Mouse (Mus musculus): Measurements from ENCODE around the gene Olfr91.

DNA sequence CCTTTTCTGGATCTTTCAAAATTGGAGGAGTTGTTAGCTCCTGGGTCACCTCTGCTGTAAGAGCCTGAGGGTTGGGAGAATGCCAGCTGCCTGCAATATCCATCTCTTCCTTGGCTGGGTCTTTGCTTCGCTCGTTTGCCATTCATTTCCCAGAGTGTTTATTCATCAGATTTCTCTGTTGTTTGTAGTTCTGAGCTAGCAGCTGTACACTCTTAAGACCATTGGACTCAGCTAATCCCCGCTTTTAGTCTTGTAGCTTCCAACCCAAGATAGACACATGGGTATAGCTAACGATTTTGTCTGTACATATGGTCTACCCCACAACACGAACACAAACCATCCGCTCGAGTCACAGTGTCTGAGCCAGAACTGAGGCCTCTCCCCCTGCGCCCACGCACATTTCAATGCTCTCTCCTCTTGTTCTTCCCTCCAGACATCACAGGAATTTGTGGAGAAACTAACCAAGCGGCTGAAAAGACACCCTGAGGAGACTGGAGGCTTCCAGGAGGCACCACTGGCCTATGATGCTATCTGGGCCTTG is 35.9 kb downstream of the Olfr91 start:
- TF ChIP-seq POLR2A (IDR thresholded peaks at IDR 0.05; ENCODE audit: control insufficient read depth, low read depth, low read length), result no peak
- TF ChIP-seq CTCF (IDR thresholded peaks at IDR 0.05; ENCODE audit: control insufficient read depth, insufficient read depth, insufficient replicate concordance, low read depth, low read length), result no peak

Measured in testis, adult 2 months (tissue).